Mouse (Mus musculus): ENCODE measurements at regions not wholly inside any gene's neighbourhood (a gene's known extent, or its start where the extent isn't known, plus 50 kb on each side); places are given as distances from the start of the nearest gene placed in this dataset.
A peak's percentile ranks its signal among the peaks of the same experiment; 100 is the strongest.

- Histone ChIP-seq H3K9ac (no peak overlapping the region), H3K36me3 (no peaks in the 10 kb centered on the region), H3K27me3 (no peaks in the 10 kb centered on the region), H3K4me2 (no peak overlapping the region), H3K27ac (no peak overlapping the region), H3K4me1 (no peaks in the 10 kb centered on the region), H3K4me3 (replicated peaks) (no peak overlapping the region), H3K9me3 (replicated peaks) (no peaks in the 10 kb centered on the region)
- peak; percentile 68; the same call in 1 of the 2 replicates for ATAC-seq (replicated peaks; ENCODE audit: low FRiP score)
- WGBS = 7% methylated on average over 1 of the region's 1 CpGs
Observed at GRCm38 (mm10) chr12:119070446-119070845, 104.2 kb upstream of the Abcb5 start.

GRCm38 (mm10) chr12:119069747-119070146, 103.5 kb upstream of the Abcb5 start:
- H3K9me3 ChIP-seq (replicated peaks) = no peaks in the 10 kb centered on the region
- H3K27ac ChIP-seq = no peak overlapping the region
- ATAC-seq (replicated peaks; ENCODE audit: low FRiP score) = no peak
- H3K4me2 ChIP-seq = no peak overlapping the region
- H3K9ac ChIP-seq = no peak overlapping the region
- H3K36me3 ChIP-seq = no peaks in the 10 kb centered on the region
- H3K4me3 ChIP-seq (replicated peaks) = no peak overlapping the region
- WGBS = 69% methylated on average over 3 of the region's 3 CpGs
- no peaks in the 10 kb centered on the region for H3K27me3 ChIP-seq
- no peaks in the 10 kb centered on the region for H3K4me1 ChIP-seq

- 94% methylated on average over 2 of the region's 2 CpGs for WGBS
- Histone ChIP-seq H3K4me3 (replicated peaks) (no peak overlapping the region), H3K27ac (no peak overlapping the region), H3K36me3 (no peaks in the 10 kb centered on the region), H3K27me3 (no peaks in the 10 kb centered on the region), H3K9me3 (replicated peaks) (no peaks in the 10 kb centered on the region), H3K4me1 (no peaks in the 10 kb centered on the region), H3K4me2 (no peak overlapping the region), H3K9ac (no peak overlapping the region)
- ATAC-seq (replicated peaks; ENCODE audit: low FRiP score) = no peak
Observed at GRCm38 (mm10) chr12:119068079-119068478, 101.9 kb upstream of the Abcb5 start.

GRCm38 (mm10) chr12:119062931-119063330, 96.7 kb upstream of the Abcb5 start:
- Histone ChIP-seq H3K9me3 (replicated peaks) (no peaks in the 10 kb centered on the region), H3K9ac (no peak overlapping the region), H3K27ac (no peak overlapping the region), H3K4me3 (replicated peaks) (no peak overlapping the region), H3K4me1 (no peaks in the 10 kb centered on the region), H3K36me3 (no peaks in the 10 kb centered on the region), H3K27me3 (no peaks in the 10 kb centered on the region), H3K4me2 (no peak overlapping the region)
- no peak for ATAC-seq (replicated peaks; ENCODE audit: low FRiP score)
- WGBS = 66% methylated on average over 2 of the region's 2 CpGs

GRCm38 (mm10) chr12:119062490-119062889, 96.3 kb upstream of the Abcb5 start:
- H3K36me3 ChIP-seq = no peaks in the 10 kb centered on the region
- no peaks in the 10 kb centered on the region for H3K9me3 ChIP-seq (replicated peaks)
- H3K27me3 ChIP-seq = no peaks in the 10 kb centered on the region
- H3K9ac ChIP-seq = no peak overlapping the region
- no peaks in the 10 kb centered on the region for H3K4me1 ChIP-seq
- no peak overlapping the region for H3K4me3 ChIP-seq (replicated peaks)
- no peak overlapping the region for H3K27ac ChIP-seq
- H3K4me2 ChIP-seq = no peak overlapping the region
- no peak for ATAC-seq (replicated peaks; ENCODE audit: low FRiP score)

- Histone ChIP-seq H3K9me3 (replicated peaks) (no peaks in the 10 kb centered on the region), H3K4me3 (replicated peaks) (no peak overlapping the region), H3K36me3 (no peaks in the 10 kb centered on the region), H3K9ac (no peak overlapping the region), H3K4me2 (no peak overlapping the region), H3K27me3 (no peaks in the 10 kb centered on the region), H3K4me1 (no peaks in the 10 kb centered on the region), H3K27ac (no peak overlapping the region)
- no peak for ATAC-seq (replicated peaks; ENCODE audit: low FRiP score)
- WGBS = 18% methylated on average over 3 of the region's 3 CpGs
Observed at GRCm38 (mm10) chr12:119054560-119054959, 88.3 kb upstream of the Abcb5 start.

- no peak for ATAC-seq (replicated peaks; ENCODE audit: low FRiP score)
- no peaks in the 10 kb centered on the region for H3K9me3 ChIP-seq (replicated peaks)
- WGBS = 53% methylated on average over 2 of the region's 2 CpGs
- H3K36me3 ChIP-seq = no peaks in the 10 kb centered on the region
- H3K27ac ChIP-seq = no peak overlapping the region
- H3K27me3 ChIP-seq = no peaks in the 10 kb centered on the region
- no peaks in the 10 kb centered on the region for H3K4me1 ChIP-seq
- H3K4me3 ChIP-seq (replicated peaks) = no peak overlapping the region
- no peak overlapping the region for H3K4me2 ChIP-seq
- H3K9ac ChIP-seq = no peak overlapping the region
Observed at GRCm38 (mm10) chr12:119051692-119052379, 85.6 kb upstream of the Abcb5 start.

- no peak overlapping the region for H3K4me2 ChIP-seq
- H3K27me3 ChIP-seq = no peaks in the 10 kb centered on the region
- no peak overlapping the region for H3K4me3 ChIP-seq (replicated peaks)
- no peak for ATAC-seq (replicated peaks; ENCODE audit: low FRiP score)
- 96% methylated on average over 3 of the region's 3 CpGs for WGBS
- H3K4me1 ChIP-seq = no peaks in the 10 kb centered on the region
- no peak overlapping the region for H3K9ac ChIP-seq
- no peaks in the 10 kb centered on the region for H3K9me3 ChIP-seq (replicated peaks)
- no peaks in the 10 kb centered on the region for H3K36me3 ChIP-seq
- no peak overlapping the region for H3K27ac ChIP-seq
Observed at GRCm38 (mm10) chr12:119038306-119038705, 72.1 kb upstream of the Abcb5 start.

GRCm38 (mm10) chr12:119034828-119035227, 68.6 kb upstream of the Abcb5 start:
- 84% methylated on average over 4 of the region's 4 CpGs for WGBS
- ATAC-seq (replicated peaks; ENCODE audit: low FRiP score) = no peak
- no peaks in the 10 kb centered on the region for H3K27me3 ChIP-seq

GRCm38 (mm10) chr12:119028711-119029110, 62.5 kb upstream of the Abcb5 start:
- no peaks in the 10 kb centered on the region for H3K4me1 ChIP-seq
- H3K9me3 ChIP-seq (replicated peaks) = no peaks in the 10 kb centered on the region
- H3K4me3 ChIP-seq (replicated peaks) = no peak overlapping the region
- no peak for ATAC-seq (replicated peaks; ENCODE audit: low FRiP score)
- H3K4me2 ChIP-seq = no peak overlapping the region
- no peaks in the 10 kb centered on the region for H3K27me3 ChIP-seq
- WGBS = 70% methylated on average over 2 of the region's 2 CpGs
- no peak overlapping the region for H3K27ac ChIP-seq
- H3K9ac ChIP-seq = no peak overlapping the region
- no peaks in the 10 kb centered on the region for H3K36me3 ChIP-seq

More at GRCm38 (mm10) chr12:119034828-119035227, 68.6 kb upstream of the Abcb5 start:
- Histone ChIP-seq H3K4me3 (replicated peaks) (no peak overlapping the region), H3K4me1 (no peaks in the 10 kb centered on the region), H3K4me2 (no peak overlapping the region), H3K36me3 (no peaks in the 10 kb centered on the region), H3K9me3 (replicated peaks) (no peaks in the 10 kb centered on the region), H3K27ac (no peak overlapping the region), H3K9ac (no peak overlapping the region)

GRCm38 (mm10) chr12:119028161-119028560, 61.9 kb upstream of the Abcb5 start:
- 88% methylated on average over 2 of the region's 2 CpGs for WGBS
- Histone ChIP-seq H3K36me3 (no peaks in the 10 kb centered on the region), H3K27ac (no peak overlapping the region), H3K4me2 (no peak overlapping the region), H3K27me3 (no peaks in the 10 kb centered on the region), H3K9ac (no peak overlapping the region), H3K4me1 (no peaks in the 10 kb centered on the region), H3K9me3 (replicated peaks) (no peaks in the 10 kb centered on the region), H3K4me3 (replicated peaks) (no peak overlapping the region)
- no peak for ATAC-seq (replicated peaks; ENCODE audit: low FRiP score)

GRCm38 (mm10) chr12:119027701-119028100, 61.5 kb upstream of the Abcb5 start:
- ATAC-seq (replicated peaks; ENCODE audit: low FRiP score) = no peak
- Histone ChIP-seq H3K4me2 (no peak overlapping the region), H3K36me3 (no peaks in the 10 kb centered on the region), H3K9ac (no peak overlapping the region), H3K4me1 (no peaks in the 10 kb centered on the region), H3K4me3 (replicated peaks) (no peak overlapping the region), H3K9me3 (replicated peaks) (no peaks in the 10 kb centered on the region), H3K27ac (no peak overlapping the region), H3K27me3 (no peaks in the 10 kb centered on the region)
- 48% methylated on average over 4 of the region's 4 CpGs for WGBS

GRCm38 (mm10) chr12:119026311-119026710, 60.1 kb upstream of the Abcb5 start:
- no peak overlapping the region for H3K4me3 ChIP-seq (replicated peaks)
- 40% methylated on average over 1 of the region's 1 CpGs for WGBS
- no peaks in the 10 kb centered on the region for H3K9me3 ChIP-seq (replicated peaks)
- H3K36me3 ChIP-seq = no peaks in the 10 kb centered on the region
- H3K27ac ChIP-seq = no peak overlapping the region
- ATAC-seq (replicated peaks; ENCODE audit: low FRiP score) = no peak
- H3K4me1 ChIP-seq = no peaks in the 10 kb centered on the region
- no peaks in the 10 kb centered on the region for H3K27me3 ChIP-seq
- no peak overlapping the region for H3K9ac ChIP-seq
- H3K4me2 ChIP-seq = no peak overlapping the region

Measured in kidney, embryonic 15.5 days (tissue).